9 mouse cellular contexts compared by ENCODE assay signal in the genomic region with DNA sequence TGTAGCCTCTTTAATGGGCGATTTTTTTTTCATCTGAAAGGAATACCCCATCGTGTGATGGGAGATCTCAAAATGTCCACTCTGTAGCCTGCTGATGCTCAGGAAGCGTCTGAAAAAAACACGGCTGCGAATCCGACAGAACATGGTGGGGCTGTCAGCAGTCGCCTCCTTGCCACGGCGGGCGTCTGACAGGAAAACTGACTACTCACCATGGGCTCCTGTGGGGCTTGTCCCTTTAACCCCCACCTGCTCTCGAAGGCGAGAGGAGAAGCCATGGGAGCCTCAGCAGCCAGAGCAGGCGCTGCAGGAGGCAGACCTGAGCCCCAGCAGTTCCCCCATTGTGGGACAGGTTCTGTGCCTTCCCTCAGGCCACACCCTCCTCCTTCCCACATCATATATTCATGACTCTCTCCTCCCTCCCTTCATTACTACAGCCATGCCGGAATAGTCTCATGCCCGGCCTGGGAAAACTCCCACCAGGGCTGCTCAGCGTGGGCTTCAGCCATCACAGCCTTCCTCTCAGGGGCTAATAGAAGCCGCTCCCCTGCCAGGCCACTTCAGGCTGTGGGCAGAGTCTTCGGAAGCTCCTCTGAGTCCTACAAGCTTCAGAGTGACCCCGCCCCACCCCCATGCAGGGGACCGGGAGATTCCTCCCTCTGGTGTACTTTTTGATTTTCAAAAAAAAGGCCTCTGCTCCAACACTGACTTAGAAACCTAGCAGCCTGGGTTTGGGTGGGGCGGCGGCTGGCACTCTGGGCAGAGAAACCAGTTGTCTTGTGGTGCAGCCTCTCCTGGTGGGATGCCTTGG. TPM values are rescaled to one million over a fixed set of nuclear protein-coding genes. Genes with fewer than 3 reads are reported as not detected.
A peak's percentile ranks its signal among the peaks of the same experiment; 100 is the strongest.
DNase-seq lines count a peak whose midpoint lies in the region; ATAC-seq and TF ChIP-seq lines count a peak whose summit lies in the region.
"Had no signal": no experiment of that assay in that cellular context is flagged by ENCODE, and none has a peak within 500 bp of the region (broad histone marks: within the 10 kb centered on the region; RNA-seq: fewer than 3 reads in every experiment).

No protein-coding gene starts in this region.

- H3K4me2 ChIP-seq in forebrain, embryonic 12.5 days, result peak overlapping the region; percentile 72
- peak overlapping the region; percentile 39 for H3K4me2 ChIP-seq in limb, embryonic 14.5 days (replicated peaks; ENCODE audit: low read depth, low read length, severe bottlenecking)
- H3K4me2 ChIP-seq in stomach, embryonic 15.5 days, result peak overlapping the region; percentile 38

- H3K4me1 ChIP-seq in forebrain, embryonic 12.5 days, result peaks cover 27% of the 10 kb centered on the region
- 0 out of 2 replicates have a peak, but pooled peaks cover 10% of the 10 kb centered on the region for H3K4me1 ChIP-seq in limb, embryonic 14.5 days (ENCODE audit: control insufficient read depth, insufficient read depth, low read length)
- peaks cover 6% of the 10 kb centered on the region; the same call in 1 of the 2 replicates for H3K4me1 ChIP-seq in stomach, embryonic 15.5 days

- H3K4me3 ChIP-seq in forebrain, embryonic 12.5 days (replicated peaks), result peak overlapping the region; percentile 38
- peak overlapping the region; percentile 21 for H3K4me3 ChIP-seq in limb, embryonic 14.5 days (replicated peaks; ENCODE audit: low read length)
- H3K4me3 ChIP-seq in stomach, embryonic 15.5 days (replicated peaks), result 0 out of 2 replicates have a peak overlapping the region, but pooled peaks have one; percentile 12

- H3K27ac ChIP-seq in forebrain, embryonic 12.5 days, result peak overlapping the region; percentile 69
- no peak overlapping the region for H3K27ac ChIP-seq in limb, embryonic 14.5 days (replicated peaks; ENCODE audit: low read depth, low read length)
- H3K27ac ChIP-seq in stomach, embryonic 15.5 days, result no peak overlapping the region
- H3K27ac ChIP-seq: macrophage had no signal

- H3K9me3 ChIP-seq in forebrain, embryonic 12.5 days, result no peaks in the 10 kb centered on the region
- no peaks in the 10 kb centered on the region for H3K9me3 ChIP-seq in limb, embryonic 14.5 days (ENCODE audit: control insufficient read depth, low read length)
- no peaks in the 10 kb centered on the region for H3K9me3 ChIP-seq in stomach, embryonic 15.5 days

- ATAC-seq in cerebellum, adult (ENCODE audit: insufficient number of reproducible peaks, low FRiP score, low TSS enrichment), result no peak
- peak; percentile 68 for ATAC-seq in forebrain, embryonic 12.5 days (ENCODE audit: low FRiP score)
- no peak for ATAC-seq in limb, embryonic 14.5 days (ENCODE audit: low FRiP score, low read depth)
- no peak for ATAC-seq in stomach, embryonic 15.5 days (ENCODE audit: insufficient read depth, low FRiP score, low read depth)

- no peak for TF ChIP-seq POLR2A in limb, embryonic 14.5 days (IDR thresholded peaks at IDR 0.05; ENCODE audit: borderline replicate concordance, extremely low read depth, insufficient read depth, insufficient read length)

- H3K27me3 ChIP-seq in forebrain, embryonic 12.5 days, result no peaks in the 10 kb centered on the region
- peaks cover 7% of the 10 kb centered on the region; the same call in 1 of the 2 replicates for H3K27me3 ChIP-seq in limb, embryonic 14.5 days (ENCODE audit: control insufficient read depth, insufficient read depth, low read length)
- no peaks in the 10 kb centered on the region for H3K27me3 ChIP-seq in stomach, embryonic 15.5 days (replicated peaks)

- H3K36me3 ChIP-seq in forebrain, embryonic 12.5 days (replicated peaks), result no peaks in the 10 kb centered on the region
- H3K36me3 ChIP-seq in limb, embryonic 14.5 days (ENCODE audit: control insufficient read depth, insufficient read depth, low read length), result no peaks in the 10 kb centered on the region
- H3K36me3 ChIP-seq in stomach, embryonic 15.5 days, result no peaks in the 10 kb centered on the region

- peak; percentile 33 for DNase-seq in cerebellum, adult 11 months
- peak; percentile 11 for DNase-seq in ES-CJ7 (ENCODE audit: low read depth, low spot score)
- no peak for DNase-seq in limb, embryonic 14.5 days (ENCODE audit: low spot score)
- no peak for DNase-seq in adrenal gland, postnatal 10 days
- no peak for DNase-seq in ovary, postnatal 14 days (ENCODE audit: low spot score)

- H3K9ac ChIP-seq in forebrain, embryonic 12.5 days, result peak overlapping the region; percentile 36
- H3K9ac ChIP-seq in limb, embryonic 14.5 days (ENCODE audit: low read depth, low read length, severe bottlenecking), result no peak overlapping the region
- no peak overlapping the region for H3K9ac ChIP-seq in stomach, embryonic 15.5 days

- WGBS in forebrain, embryonic 12.5 days, result 31% methylated on average over 22 of the region's 22 CpGs
- 32% methylated on average over 22 of the region's 22 CpGs for WGBS in limb, embryonic 14.5 days
- WGBS in stomach, embryonic 15.5 days, result 47% methylated on average over 22 of the region's 22 CpGs

RNA-seq across cellular contexts. Expression of gene Pebp1, which starts 44.5 kb away (rescaled TPM):
- polyA plus RNA-seq in forebrain, embryonic 12.5 days (2016; fragmentation: Nextera tagmentation; extraction: Ambion mirVana), result 856 and 860 TPM in 2 replicates
- 547 and 736 TPM in 2 replicates for polyA plus RNA-seq in limb, embryonic 14.5 days (2012; rRNA removed)
- 706 and 740 TPM in 2 replicates for polyA plus RNA-seq in limb, embryonic 14.5 days (2014; fragmentation: Nextera tagmentation; extraction: Ambion mirVana)
- polyA plus RNA-seq in stomach, embryonic 15.5 days (2015; fragmentation: Nextera tagmentation; extraction: Ambion mirVana), result 644 and 729 TPM in 2 replicates
- total RNA-seq in adrenal gland, postnatal 10 days (2021), result 100 to 1,000 TPM; 763 to 803 TPM

Comparison
In these comparisons a context has a peak if more than half of its experiments do, and no peak if none do; other contexts are left out.
1. DNase-seq: peak in cerebellum, adult 11 months (single experiment) and ES-CJ7 (single experiment); none in limb, embryonic 14.5 days (single experiment), adrenal gland, postnatal 10 days (single experiment) and ovary, postnatal 14 days (single experiment).
2. Peak in every context shown above with its lines, with median percentiles within 50 percentile points of each other: H3K4me2 ChIP-seq and H3K4me3 ChIP-seq.